Comparison of ENCODE assay signal across 24 mouse cellular contexts in the genomic region with DNA sequence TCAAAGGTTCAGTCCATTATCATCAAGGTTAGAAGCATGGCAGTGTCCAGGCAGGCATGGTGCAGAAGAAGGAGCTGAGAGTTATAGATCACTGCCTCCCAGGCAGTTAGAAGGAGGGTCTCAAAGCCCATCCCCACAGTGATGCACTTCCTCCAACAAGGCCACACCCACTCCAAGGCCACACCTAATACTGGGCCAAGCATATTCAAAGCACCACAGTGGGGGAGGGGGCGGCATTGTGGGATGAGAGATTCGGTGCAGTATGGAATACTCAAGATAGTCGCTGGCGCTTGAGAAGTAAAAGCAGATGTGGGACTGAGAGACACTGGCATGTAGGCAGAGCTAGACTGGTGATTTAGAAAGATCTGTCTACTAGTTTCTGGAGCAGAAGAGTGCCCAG. TPM values are rescaled to one million over a fixed set of nuclear protein-coding genes. Genes with fewer than 3 reads are reported as not detected.
DNase-seq lines count a peak whose midpoint lies in the region; ATAC-seq and TF ChIP-seq lines count a peak whose summit lies in the region.
"Had no signal": no experiment of that assay in that cellular context is flagged by ENCODE, and none has a peak within 500 bp of the region (broad histone marks: within the 10 kb centered on the region; RNA-seq: fewer than 3 reads in every experiment).

No protein-coding gene starts in this region.

- no peak for TF ChIP-seq CTCF in liver, embryonic 14.5 days (IDR thresholded peaks at IDR 0.05; ENCODE audit: low read depth)

- H3K4me2 ChIP-seq in liver, embryonic 14.5 days (ENCODE audit: low read depth): no peak overlapping the region
- H3K4me2 ChIP-seq: embryonic facial prominence, embryonic 12.5 days; forebrain, embryonic 12.5 days; heart, embryonic 15.5 days; kidney, embryonic 15.5 days; limb, embryonic 12.5 days; midbrain, embryonic 12.5 days had no signal

- H3K27me3 ChIP-seq in liver, embryonic 14.5 days (ENCODE audit: control insufficient read depth, insufficient read depth, low read length): no peaks in the 10 kb centered on the region
- H3K27me3 ChIP-seq: embryonic facial prominence, embryonic 12.5 days; forebrain, embryonic 12.5 days; heart, embryonic 15.5 days; kidney, embryonic 15.5 days; limb, embryonic 12.5 days; midbrain, embryonic 12.5 days had no signal

- peaks cover 58 to 63% of the 10 kb centered on the region in 2 experiments for H3K4me1 ChIP-seq in liver, embryonic 14.5 days (replicated peaks; ENCODE audit: control insufficient read depth in 2 of 2, insufficient read depth in 2 of 2, low read length in 1 of 2)

- H3K9me3 ChIP-seq in liver, embryonic 14.5 days (ENCODE audit: control insufficient read depth, low read length): no peaks in the 10 kb centered on the region
- H3K9me3 ChIP-seq: embryonic facial prominence, embryonic 12.5 days; forebrain, embryonic 12.5 days; heart, embryonic 15.5 days; kidney, embryonic 15.5 days; limb, embryonic 12.5 days; midbrain, embryonic 12.5 days had no signal

- H3K36me3 ChIP-seq in liver, embryonic 14.5 days (replicated peaks; ENCODE audit: control insufficient read depth, insufficient read depth, low read depth): no peaks in the 10 kb centered on the region; the same call in 1 of the 2 replicates
- H3K36me3 ChIP-seq: embryonic facial prominence, embryonic 12.5 days; forebrain, embryonic 12.5 days; heart, embryonic 15.5 days; kidney, embryonic 15.5 days; limb, embryonic 12.5 days; midbrain, embryonic 12.5 days had no signal

- intact Hi-C loops in heart, postnatal 10 days (cut with DNase I): no loop called here

- H3K4me3 ChIP-seq in liver, embryonic 14.5 days (ENCODE audit: insufficient read depth in 1 of 2, low read depth in 2 of 2, low read length in 2 of 2): no peak overlapping the region
- H3K4me3 ChIP-seq: embryonic facial prominence, embryonic 12.5 days; erythroblast, embryonic 14.5 days; forebrain, embryonic 12.5 days; heart, embryonic 15.5 days; kidney, embryonic 15.5 days; limb, embryonic 12.5 days; midbrain, embryonic 12.5 days had no signal

- H3K27ac ChIP-seq in liver, embryonic 14.5 days: peak overlapping the region; percentile 8; the same call in 1 of the 2 replicates
- H3K27ac ChIP-seq: embryonic facial prominence, embryonic 12.5 days; forebrain, embryonic 12.5 days; heart, embryonic 15.5 days; hindbrain, postnatal 0 days; kidney, embryonic 15.5 days; limb, embryonic 12.5 days; midbrain, embryonic 12.5 days had no signal

- no peak for ATAC-seq in liver, embryonic 14.5 days (ENCODE audit: insufficient read depth)
- ATAC-seq: hindbrain, postnatal 0 days; intestine, postnatal 0 days had no signal

- DNase-seq in heart, adult 11 months: peak; percentile 90
- no peak for DNase-seq in heart, postnatal 10 days
- DNase-seq in liver, embryonic 14.5 days (ENCODE audit: low read depth in 3 of 3, low spot score in 3 of 3): no peak
- no peak for DNase-seq in liver
- peak; percentile 26 for DNase-seq in thymus, postnatal 4 days
- DNase-seq in thymus, postnatal 10 days (ENCODE audit: low spot score in 2 of 2): no peak
- DNase-seq in frontal cortex, postnatal 10 days (ENCODE audit: low spot score in 2 of 2): no peak
- DNase-seq: adrenal gland, adult 2 months; B cell, adult 2 months; cerebellum, adult 18-20 months; cerebellum, postnatal 14 days; gastrocnemius, postnatal 10 days; kidney, postnatal 4 days; lung, adult 2 months; lung, postnatal 14 days had no signal

- no peak overlapping the region for H3K9ac ChIP-seq in liver, embryonic 14.5 days (replicated peaks)
- H3K9ac ChIP-seq: embryonic facial prominence, embryonic 12.5 days; forebrain, embryonic 12.5 days; heart, embryonic 15.5 days; kidney, embryonic 15.5 days; limb, embryonic 12.5 days; midbrain, embryonic 12.5 days had no signal

- 98% methylated on average over 4 of the region's 4 CpGs for WGBS in liver, embryonic 14.5 days (ENCODE audit: insufficient replicate concordance)

- TF ChIP-seq EP300 in liver, embryonic 14.5 days (IDR thresholded peaks at IDR 0.05; ENCODE audit: low read depth): no peak

RNA-seq across cellular contexts. Expression of a gene that starts 14.9 kb away (rescaled TPM):
- 10 to 100 TPM; 12.2 to 13.0 TPM for total RNA-seq in heart, postnatal 10 days (2021)
- polyA plus RNA-seq in liver, embryonic 14.5 days (2012; rRNA removed): 11.8 and 13.1 TPM in 2 replicates
- polyA plus RNA-seq in liver, embryonic 14.5 days (2014; fragmentation: Nextera tagmentation; extraction: Ambion mirVana): 13.9 and 17.9 TPM in 2 replicates

Comparison
In these comparisons a context has a peak if more than half of its experiments do, and no peak if none do; other contexts are left out.
1. DNase-seq: peak in heart, adult 11 months (single experiment) and thymus, postnatal 4 days (single experiment); none in heart, postnatal 10 days (0 of 2), liver, embryonic 14.5 days (0 of 3), liver (single experiment), thymus, postnatal 10 days (0 of 2) and frontal cortex, postnatal 10 days (0 of 2).